Mouse (Mus musculus): ENCODE results near the gene Galnt3. TPM values are rescaled to one million over a fixed set of nuclear protein-coding genes. Genes with fewer than 3 reads are reported as not detected.

Galnt3 gene
- 2.5 and 3.4 TPM in 2 replicates for polyA plus RNA-seq (2016; fragmentation: Nextera tagmentation; extraction: Ambion mirVana)

DNA sequence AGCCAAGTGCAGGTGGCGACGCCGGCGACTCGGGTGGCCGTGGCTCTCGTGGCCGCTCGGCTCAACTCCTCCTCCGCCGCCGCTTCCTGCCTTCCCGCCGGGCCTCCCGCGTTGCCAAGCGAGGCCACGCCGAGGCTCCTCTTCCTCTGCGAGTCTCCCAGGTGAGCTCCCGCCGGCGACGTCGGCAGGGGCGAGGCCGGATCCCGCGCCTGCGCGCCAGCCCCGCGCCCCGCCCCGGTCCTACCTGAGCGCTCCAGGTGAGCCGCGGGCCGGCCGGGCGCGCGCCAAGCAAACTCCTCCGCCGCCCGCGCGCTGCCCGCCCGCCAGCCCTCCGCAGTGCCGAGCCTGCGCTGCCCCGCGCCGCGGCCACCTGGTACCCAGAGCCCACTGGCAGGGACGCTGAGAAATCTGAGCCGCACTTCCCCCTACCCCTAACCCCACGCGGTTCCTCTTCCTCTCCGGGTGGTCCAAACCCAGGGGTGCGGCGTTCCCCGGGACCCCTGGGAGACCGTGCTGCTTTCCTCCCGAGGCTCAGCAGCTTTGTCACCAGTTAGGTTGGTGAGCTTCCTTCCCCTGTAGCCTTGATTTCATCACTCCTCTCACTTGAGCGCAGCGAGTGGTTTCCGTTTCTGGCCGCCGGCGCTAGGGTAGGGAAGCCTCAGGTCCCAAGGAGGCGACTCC, at the start of gene Galnt3:
TSS of gene Galnt3 (minus strand) at position 404 of the 681 bp plus-strand sequence.
- Histone ChIP-seq H3K27ac (no peak within 1 kb of the TSS), H3K4me1 (replicated peaks) (peaks cover 12% of the 10 kb centered on the region), H3K36me3 (no peaks in the 10 kb centered on the region), H3K9ac (replicated peaks) (peak within 1 kb of the TSS; percentile 69), H3K9me3 (no peaks in the 10 kb centered on the region), H3K4me2 (peak within 1 kb of the TSS; percentile 100), H3K27me3 (peaks cover 37% of the 10 kb centered on the region), H3K4me3 (replicated peaks) (peak within 1 kb of the TSS; percentile 76)
- under 1% methylated on average over 66 of the region's 74 CpGs for WGBS
- peak; percentile 53 for ATAC-seq (ENCODE audit: insufficient number of reproducible peaks, insufficient read depth, low FRiP score, low TSS enrichment, low read depth)

DNA sequence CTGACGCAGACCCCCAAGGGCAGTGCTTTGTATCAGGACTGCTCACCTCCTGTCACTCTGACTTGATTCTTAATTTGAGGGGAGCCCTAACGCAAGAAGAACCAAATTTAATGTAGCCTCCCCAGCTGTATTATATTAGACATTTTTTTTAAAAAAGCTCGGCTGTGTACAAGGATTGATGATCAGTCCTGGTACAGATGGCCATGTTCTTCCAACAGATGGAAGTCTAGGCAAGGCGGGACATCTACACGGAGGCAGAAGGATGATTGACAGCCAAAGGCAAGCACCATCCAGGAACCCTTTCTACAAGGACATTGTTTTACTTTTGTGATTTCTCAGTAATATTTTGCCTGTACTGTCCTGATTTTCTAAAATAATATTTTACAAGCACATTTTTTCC, 48.3 kb upstream of the Galnt3 start:
- no peak overlapping the region for H3K27ac ChIP-seq

DNA sequence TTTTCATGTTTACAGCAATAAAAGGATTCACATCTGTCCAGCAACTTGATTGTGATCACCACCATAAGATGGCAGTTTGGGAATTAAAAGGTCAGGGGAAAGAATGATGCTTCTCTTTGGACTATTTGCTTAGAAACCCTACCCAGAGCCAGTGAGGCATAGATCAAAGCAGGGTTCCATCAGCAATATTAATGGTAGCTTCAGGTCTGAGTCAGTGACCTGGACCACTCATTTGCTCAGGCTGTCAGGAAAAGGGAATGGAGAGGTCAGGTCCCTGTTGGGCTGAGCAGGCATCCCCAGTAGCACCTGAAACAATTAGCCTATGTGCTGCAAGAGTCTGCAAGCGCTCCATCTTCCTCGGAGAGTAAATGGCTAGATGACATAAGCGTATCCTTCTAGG, 46.8 kb upstream of the Galnt3 start:
- no peak for ATAC-seq (ENCODE audit: insufficient number of reproducible peaks, insufficient read depth, low FRiP score, low TSS enrichment, low read depth)
- Histone ChIP-seq H3K27ac (no peak overlapping the region), H3K4me2 (no peak overlapping the region), H3K4me1 (replicated peaks) (no peaks in the 10 kb centered on the region), H3K36me3 (no peaks in the 10 kb centered on the region), H3K4me3 (replicated peaks) (no peak overlapping the region), H3K9me3 (no peaks in the 10 kb centered on the region), H3K27me3 (no peaks in the 10 kb centered on the region), H3K9ac (replicated peaks) (no peak overlapping the region)
- WGBS, result 85% methylated on average over 3 of the region's 3 CpGs

More for the DNA sequence above, 48.3 kb upstream of the Galnt3 start:
- Histone ChIP-seq H3K4me3 (replicated peaks) (no peak overlapping the region), H3K9me3 (no peaks in the 10 kb centered on the region), H3K9ac (replicated peaks) (no peak overlapping the region), H3K4me1 (replicated peaks) (peaks cover 4% of the 10 kb centered on the region), H3K27me3 (no peaks in the 10 kb centered on the region), H3K36me3 (no peaks in the 10 kb centered on the region), H3K4me2 (no peak overlapping the region)
- 70% methylated on average over 5 of the region's 5 CpGs for WGBS
- no peak for ATAC-seq (ENCODE audit: insufficient number of reproducible peaks, insufficient read depth, low FRiP score, low TSS enrichment, low read depth)

DNA sequence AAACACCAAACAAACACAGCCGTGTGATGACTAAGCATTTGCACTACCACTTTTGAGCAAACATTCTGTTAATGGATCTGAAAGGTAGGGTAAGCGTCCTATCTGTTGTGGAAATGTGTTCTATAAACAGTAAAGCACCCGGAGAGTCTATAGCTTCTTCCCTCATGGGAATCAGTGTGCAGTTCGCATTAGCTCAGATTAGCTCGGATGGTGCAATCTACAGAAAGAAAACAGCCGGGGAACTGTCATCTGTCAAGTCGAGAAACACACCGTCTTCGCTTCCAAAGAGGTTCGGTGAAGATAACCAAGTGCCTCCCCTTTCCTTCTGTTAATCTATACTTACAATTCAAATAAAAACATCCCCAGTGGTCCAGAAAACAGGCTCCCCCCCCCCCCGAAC, 45.9 kb upstream of the Galnt3 start:
- H3K9ac ChIP-seq (replicated peaks), result no peak overlapping the region
- H3K36me3 ChIP-seq, result no peaks in the 10 kb centered on the region
- no peak overlapping the region for H3K4me2 ChIP-seq
- H3K9me3 ChIP-seq, result no peaks in the 10 kb centered on the region
- WGBS, result 79% methylated on average over 11 of the region's 11 CpGs
- no peak for ATAC-seq (ENCODE audit: insufficient number of reproducible peaks, insufficient read depth, low FRiP score, low TSS enrichment, low read depth)
- H3K27ac ChIP-seq, result no peak overlapping the region
- H3K27me3 ChIP-seq, result no peaks in the 10 kb centered on the region
- H3K4me1 ChIP-seq (replicated peaks), result no peaks in the 10 kb centered on the region
- no peak overlapping the region for H3K4me3 ChIP-seq (replicated peaks)

DNA sequence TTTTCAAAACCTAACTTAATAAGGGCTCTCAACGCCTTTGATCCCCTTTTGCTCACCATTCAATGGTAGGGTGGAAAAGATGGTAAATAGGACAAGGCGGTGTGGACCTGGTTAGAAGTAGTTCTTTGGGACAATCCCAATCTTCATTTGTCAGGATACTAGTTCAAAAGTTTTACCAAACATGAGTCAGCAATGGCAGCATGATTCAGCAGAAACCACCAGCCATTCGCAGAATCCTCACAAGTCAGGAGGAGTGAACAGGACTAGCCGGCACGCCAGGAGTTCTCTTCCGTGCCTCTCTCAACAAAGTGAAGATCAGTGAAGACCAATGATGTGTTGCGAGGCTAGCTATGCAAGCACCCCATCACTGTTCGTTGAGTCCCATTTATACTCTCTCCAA, 40.2 kb upstream of the Galnt3 start:
- no peak overlapping the region for H3K4me3 ChIP-seq (replicated peaks)
- H3K9ac ChIP-seq (replicated peaks), result no peak overlapping the region
- no peaks in the 10 kb centered on the region for H3K36me3 ChIP-seq
- no peaks in the 10 kb centered on the region for H3K9me3 ChIP-seq
- no peak for ATAC-seq (ENCODE audit: insufficient number of reproducible peaks, insufficient read depth, low FRiP score, low TSS enrichment, low read depth)
- no peak overlapping the region for H3K27ac ChIP-seq
- H3K4me2 ChIP-seq, result no peak overlapping the region
- no peaks in the 10 kb centered on the region for H3K27me3 ChIP-seq
- no peaks in the 10 kb centered on the region for H3K4me1 ChIP-seq (replicated peaks)
- WGBS, result 96% methylated on average over 8 of the region's 8 CpGs

DNA sequence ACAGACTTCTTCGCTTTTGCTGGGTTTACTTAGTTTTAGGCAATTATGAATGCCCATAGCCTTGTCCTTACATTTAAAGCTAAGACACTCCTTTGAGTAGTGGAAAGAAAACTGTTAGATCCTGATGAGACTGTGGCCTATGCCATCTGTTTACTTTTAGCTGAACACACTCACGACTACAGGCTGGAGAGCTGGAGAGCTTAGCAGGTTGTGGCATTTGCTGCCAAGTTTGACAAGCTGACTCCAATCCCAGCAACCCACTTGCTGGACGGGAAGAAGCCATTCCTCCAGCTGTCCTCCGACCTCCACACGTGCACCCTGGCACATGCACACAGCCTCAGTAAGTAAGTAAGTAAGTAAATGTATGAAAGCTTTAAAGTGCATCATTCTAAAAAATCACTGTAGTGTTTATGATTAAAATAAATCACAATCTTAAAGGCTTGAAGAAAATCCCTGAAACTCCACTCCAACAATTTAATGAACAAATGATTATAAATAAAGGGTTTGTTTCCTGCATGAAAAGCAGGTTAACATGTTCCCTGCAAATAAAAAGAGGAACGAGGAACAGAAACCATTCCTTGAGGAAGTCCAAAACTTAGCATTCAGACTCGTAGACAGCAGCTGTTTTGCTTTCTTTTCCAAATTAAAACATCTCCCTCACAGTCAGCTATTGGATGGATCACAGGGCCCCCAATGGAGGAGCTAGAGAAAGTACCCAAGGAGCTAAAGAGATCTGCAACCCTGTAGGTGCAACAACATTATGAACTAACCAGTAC, 33.5 kb upstream of the Galnt3 start:
- Histone ChIP-seq H3K4me1 (replicated peaks) (peaks cover 11% of the 10 kb centered on the region; the same call in 1 of the 2 replicates), H3K36me3 (no peaks in the 10 kb centered on the region), H3K4me3 (replicated peaks) (no peak overlapping the region), H3K9me3 (no peaks in the 10 kb centered on the region), H3K4me2 (no peak overlapping the region), H3K27me3 (no peaks in the 10 kb centered on the region), H3K9ac (replicated peaks) (no peak overlapping the region), H3K27ac (no peak overlapping the region)
- WGBS, result 52% methylated on average over 7 of the region's 7 CpGs
- no peak for ATAC-seq (ENCODE audit: insufficient number of reproducible peaks, insufficient read depth, low FRiP score, low TSS enrichment, low read depth)

DNA sequence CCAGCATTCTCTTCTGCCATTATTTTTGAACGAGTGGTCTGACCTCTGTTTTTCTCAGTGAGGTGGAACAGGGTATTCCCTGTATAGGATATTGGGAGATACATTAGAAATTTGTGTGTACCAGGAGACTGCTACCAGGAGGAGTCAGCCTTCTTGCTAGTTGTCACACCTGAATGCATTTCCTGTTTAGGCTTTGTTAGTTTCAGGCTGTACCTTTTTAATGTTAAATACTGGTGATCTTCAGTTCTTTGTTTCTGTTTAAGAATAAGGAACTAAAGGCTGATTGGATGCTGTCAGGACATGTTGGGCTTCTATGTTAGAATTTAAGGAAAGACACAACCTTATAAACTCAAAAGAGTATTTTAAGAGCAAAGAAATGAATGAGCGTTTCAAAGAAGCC, 26.6 kb upstream of the Galnt3 start:
- WGBS, result 72% methylated on average over 2 of the region's 2 CpGs
- no peaks in the 10 kb centered on the region for H3K27me3 ChIP-seq

DNA sequence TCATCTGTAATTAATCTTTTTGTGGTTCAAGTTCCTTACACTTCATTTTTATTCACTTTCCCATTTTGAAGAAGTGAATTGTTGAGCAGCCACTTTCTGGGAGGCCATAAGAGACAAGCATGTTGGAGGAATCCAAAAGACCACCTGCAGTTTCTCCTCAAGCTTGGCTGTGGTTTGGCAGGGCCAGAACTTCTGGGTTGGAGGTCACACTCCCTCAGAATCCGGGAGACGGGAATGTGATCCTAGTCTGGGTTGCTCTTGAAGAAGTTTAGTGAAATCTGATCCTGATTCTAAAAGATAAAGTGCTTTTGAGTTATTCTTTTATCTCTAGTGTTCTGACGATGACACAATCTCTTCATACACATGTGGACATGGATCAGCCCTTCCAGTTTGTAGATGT, 25.7 kb upstream of the Galnt3 start:
- Histone ChIP-seq H3K36me3 (no peaks in the 10 kb centered on the region), H3K27ac (no peak overlapping the region), H3K27me3 (no peaks in the 10 kb centered on the region), H3K9ac (replicated peaks) (no peak overlapping the region), H3K4me3 (replicated peaks) (no peak overlapping the region), H3K9me3 (no peaks in the 10 kb centered on the region), H3K4me2 (no peak overlapping the region), H3K4me1 (replicated peaks) (peaks cover 13% of the 10 kb centered on the region)
- ATAC-seq (ENCODE audit: insufficient number of reproducible peaks, insufficient read depth, low FRiP score, low TSS enrichment, low read depth), result no peak
- WGBS, result 54% methylated on average over 3 of the region's 3 CpGs

More for the DNA sequence above, 26.6 kb upstream of the Galnt3 start:
- Histone ChIP-seq H3K9ac (replicated peaks) (no peak overlapping the region), H3K4me2 (no peak overlapping the region), H3K36me3 (no peaks in the 10 kb centered on the region), H3K4me1 (replicated peaks) (peaks cover 12% of the 10 kb centered on the region), H3K27ac (no peak overlapping the region), H3K9me3 (no peaks in the 10 kb centered on the region), H3K4me3 (replicated peaks) (no peak overlapping the region)
- no peak for ATAC-seq (ENCODE audit: insufficient number of reproducible peaks, insufficient read depth, low FRiP score, low TSS enrichment, low read depth)

DNA sequence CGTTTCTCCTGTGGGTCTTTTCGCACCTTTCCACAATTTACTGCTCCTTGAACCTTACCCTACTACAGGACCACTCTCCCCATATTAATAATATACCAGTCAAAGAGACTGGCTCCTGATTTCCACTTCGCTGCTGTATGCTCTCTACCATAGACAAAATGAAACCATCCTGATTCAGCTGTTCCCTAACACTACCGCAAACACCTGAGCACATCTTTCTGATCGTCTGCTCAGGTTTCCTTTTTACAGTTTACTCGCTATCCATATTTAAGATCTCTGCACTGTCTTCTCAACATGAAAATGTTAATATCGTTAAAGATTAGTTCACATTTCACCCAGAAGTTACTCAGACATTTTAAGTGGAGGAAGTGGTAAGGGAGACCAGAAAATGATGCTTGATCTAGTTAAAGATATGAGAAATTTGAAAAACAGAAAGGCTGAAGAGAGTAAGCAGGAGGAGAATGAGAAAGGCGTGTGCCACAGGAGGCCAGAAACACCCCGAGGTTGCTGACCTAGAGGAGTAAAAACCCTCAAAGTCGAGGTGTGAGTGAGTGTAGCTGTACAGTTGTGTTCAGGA, 23.9 kb upstream of the Galnt3 start:
- Histone ChIP-seq H3K4me3 (replicated peaks) (no peak overlapping the region), H3K27me3 (no peaks in the 10 kb centered on the region), H3K9ac (replicated peaks) (no peak overlapping the region), H3K27ac (no peak overlapping the region), H3K9me3 (no peaks in the 10 kb centered on the region), H3K4me2 (no peak overlapping the region), H3K36me3 (no peaks in the 10 kb centered on the region), H3K4me1 (replicated peaks) (peaks cover 22% of the 10 kb centered on the region)
- WGBS, result 77% methylated on average over 10 of the region's 10 CpGs
- ATAC-seq (ENCODE audit: insufficient number of reproducible peaks, insufficient read depth, low FRiP score, low TSS enrichment, low read depth), result no peak

DNA sequence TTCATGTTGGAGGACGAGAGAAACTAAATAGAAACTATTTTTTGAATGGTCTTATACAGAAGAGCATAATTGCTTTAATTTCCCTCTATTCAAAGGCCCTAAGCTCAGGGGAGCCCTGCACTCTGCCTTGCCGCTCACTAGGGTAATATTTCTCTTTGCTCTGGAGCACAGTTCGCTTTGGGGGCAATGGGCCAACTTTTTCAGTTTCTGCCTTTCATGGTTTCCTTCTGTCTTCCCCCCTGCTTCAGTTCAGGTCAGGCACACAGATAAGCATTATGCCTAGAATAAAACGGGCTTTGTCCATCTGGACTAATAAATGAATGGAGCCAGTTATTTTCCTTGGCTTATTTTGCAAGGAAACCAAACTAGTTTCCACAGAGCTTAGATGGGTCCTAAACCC, 21.7 kb upstream of the Galnt3 start:
- no peaks in the 10 kb centered on the region for H3K9me3 ChIP-seq
- H3K4me1 ChIP-seq (replicated peaks), result peaks cover 22% of the 10 kb centered on the region
- H3K4me2 ChIP-seq, result no peak overlapping the region
- H3K27ac ChIP-seq, result no peak overlapping the region
- no peaks in the 10 kb centered on the region for H3K27me3 ChIP-seq
- 30% methylated on average over 4 of the region's 4 CpGs for WGBS
- no peak overlapping the region for H3K4me3 ChIP-seq (replicated peaks)
- no peaks in the 10 kb centered on the region for H3K36me3 ChIP-seq
- H3K9ac ChIP-seq (replicated peaks), result no peak overlapping the region
- 0 out of 2 replicates have a peak, but pooled peaks have one; percentile 11 for ATAC-seq (ENCODE audit: insufficient number of reproducible peaks, insufficient read depth, low FRiP score, low TSS enrichment, low read depth)

DNA sequence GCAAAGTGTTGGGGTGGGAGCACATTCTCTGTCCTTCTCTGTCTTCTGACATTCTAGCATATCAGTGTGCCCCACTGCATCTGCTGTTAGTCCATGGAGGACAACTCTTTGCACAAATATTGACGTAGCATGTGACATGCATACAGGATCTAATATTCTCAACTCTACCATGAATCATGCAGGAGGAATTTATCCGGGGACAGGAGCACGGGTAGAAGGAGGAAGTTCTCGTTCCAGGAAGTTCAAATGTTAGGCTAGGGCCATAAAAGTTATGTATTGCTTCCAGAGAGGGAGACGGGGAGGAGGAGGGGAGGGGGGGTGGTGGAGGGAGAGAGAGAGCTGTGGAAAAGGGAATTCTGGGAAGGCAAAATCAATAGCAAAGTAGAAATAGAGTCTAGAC, 20.0 kb upstream of the Galnt3 start:
- H3K36me3 ChIP-seq, result no peaks in the 10 kb centered on the region
- no peaks in the 10 kb centered on the region for H3K9me3 ChIP-seq
- H3K27me3 ChIP-seq, result no peaks in the 10 kb centered on the region
- no peak for ATAC-seq (ENCODE audit: insufficient number of reproducible peaks, insufficient read depth, low FRiP score, low TSS enrichment, low read depth)
- no peak overlapping the region for H3K9ac ChIP-seq (replicated peaks)
- no peak overlapping the region for H3K4me2 ChIP-seq
- H3K4me1 ChIP-seq (replicated peaks), result peaks cover 22% of the 10 kb centered on the region
- no peak overlapping the region for H3K27ac ChIP-seq
- no peak overlapping the region for H3K4me3 ChIP-seq (replicated peaks)
- 12% methylated on average over 5 of the region's 5 CpGs for WGBS

Data from limb, embryonic 12.5 days (tissue).